Mouse (Mus musculus) kidney, adult 2 months (tissue): ENCODE measurements around the gene Tmem108. TPM values are rescaled to one million over a fixed set of nuclear protein-coding genes. Genes with fewer than 3 reads are reported as not detected.

Source experiments
- DNase-seq: peaks from one replicate; pipeline ENCODE4 v3.0.0; 2021
- H3K27ac ChIP-seq: fragments of 200-500 bp; 2 replicates; pipeline ENCODE4 v1.5.1; 2012; ENCODE audit warnings: low read depth, low read length, control low read depth, inconsistent platforms; ENCODE audit not compliant: insufficient read depth
- H3K27me3 ChIP-seq: fragments of 200-500 bp; replicated peaks from 2 replicates; pipeline ENCODE4 v1.6.1; 2012; ENCODE audit warnings: mild to moderate bottlenecking, moderate library complexity, low read length, inconsistent platforms; ENCODE audit not compliant: control insufficient read depth, insufficient read depth
- H3K36me3 ChIP-seq: fragments of 200-500 bp; 2 replicates; pipeline ENCODE4 v1.6.1; 2012; ENCODE audit warnings: mild to moderate bottlenecking, moderate library complexity, low read length, inconsistent platforms; ENCODE audit not compliant: control insufficient read depth, insufficient read depth
- H3K4me1 ChIP-seq: fragments of 200-500 bp; 2 replicates; pipeline ENCODE4 v1.6.1; 2011; ENCODE audit warnings: low read length; ENCODE audit not compliant: control insufficient read depth, insufficient read depth
- H3K4me3 ChIP-seq: fragments of 200-500 bp; 2 replicates; pipeline ENCODE4 v1.5.1; 2011; ENCODE audit warnings: mild to moderate bottlenecking, low read depth, low read length, control low read depth; ENCODE audit not compliant: insufficient read depth
- CTCF ChIP-seq: fragments of 200-500 bp; conservative IDR thresholded peaks from 2 replicates; pipeline ENCODE4 v1.5.1; 2011; ENCODE audit warnings: low read depth, mild to moderate bottlenecking, control low read depth, low read length, moderate library complexity, mixed read lengths; ENCODE audit not compliant: insufficient read depth, insufficient read length
- POLR2A ChIP-seq: fragments of 200-500 bp; IDR thresholded peaks from one replicate; pipeline ENCODE4 v1.6.1; 2011; ENCODE audit warnings: low read depth, low read length, control low read depth
- WGBS: fragments of 180-500 bp; shearing (Covaris S2); methylation state at CpG from one replicate; pipeline ENCODE4 v1.1.7; 2018; 5-methylcytosine and 5-hydroxymethylcytosine counted together
- polyA plus RNA-seq: library from polyadenylated mRNA; depleted of rRNA; stranded (reverse); fragments of >200 nt; gene quantifications from 2 replicates; pipeline ENCODE4 v1.2.3, GENCODE M21; 2012

The Tmem108 gene
- polyA plus RNA-seq, 1 experiment, result 7.1 TPM

DNA sequence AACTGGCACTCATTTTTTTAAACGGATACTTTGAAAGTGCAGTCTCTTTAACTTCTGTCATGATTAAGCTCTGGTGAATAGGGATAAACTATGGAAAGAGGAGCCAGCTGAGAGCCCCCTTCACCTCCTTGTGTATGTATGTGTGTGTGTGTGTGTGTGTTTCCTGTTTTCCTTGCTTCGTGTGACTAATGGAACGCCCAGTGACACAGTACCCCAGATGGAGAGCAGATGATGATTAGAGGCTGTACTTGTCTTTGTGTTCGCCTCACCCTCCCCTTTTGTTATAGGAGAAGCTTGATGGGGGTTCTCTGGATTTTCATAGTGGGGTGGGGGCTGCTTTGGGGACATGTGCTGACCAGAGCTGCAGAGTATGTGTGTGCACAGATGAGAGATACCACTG is 216.4 kb downstream of the Tmem108 start:
- Histone ChIP-seq H3K36me3 (no peaks in the 10 kb centered on the region), H3K27ac (no peak overlapping the region), H3K4me1 (no peaks in the 10 kb centered on the region), H3K4me3 (no peak overlapping the region), H3K27me3 (no peaks in the 10 kb centered on the region)
- WGBS, result 69% methylated on average over 4 of the region's 4 CpGs
- DNase-seq, result no peak
- TF ChIP-seq POLR2A (no peak), CTCF (no peak)

DNA sequence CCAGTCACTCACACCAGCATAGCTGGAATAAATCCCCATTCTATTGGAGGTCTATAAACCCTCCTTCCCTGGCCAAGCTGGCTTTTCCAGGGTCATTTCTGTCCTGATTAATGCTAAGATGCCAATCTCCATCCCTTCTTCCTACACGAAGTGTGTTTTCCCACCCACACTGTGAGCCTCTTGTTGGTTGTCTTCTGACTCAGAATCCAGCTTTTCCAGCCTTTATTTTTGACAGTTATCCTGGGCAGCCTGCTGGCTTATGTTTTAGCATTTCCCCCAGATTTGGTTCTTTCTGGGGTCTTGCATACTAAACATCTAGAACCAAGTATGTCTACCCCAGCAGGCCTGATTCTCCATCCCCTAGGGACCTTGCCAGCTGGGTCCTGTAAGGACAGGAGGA is 217.0 kb downstream of the Tmem108 start:
- Histone ChIP-seq H3K36me3 (no peaks in the 10 kb centered on the region), H3K27ac (no peak overlapping the region)

DNA sequence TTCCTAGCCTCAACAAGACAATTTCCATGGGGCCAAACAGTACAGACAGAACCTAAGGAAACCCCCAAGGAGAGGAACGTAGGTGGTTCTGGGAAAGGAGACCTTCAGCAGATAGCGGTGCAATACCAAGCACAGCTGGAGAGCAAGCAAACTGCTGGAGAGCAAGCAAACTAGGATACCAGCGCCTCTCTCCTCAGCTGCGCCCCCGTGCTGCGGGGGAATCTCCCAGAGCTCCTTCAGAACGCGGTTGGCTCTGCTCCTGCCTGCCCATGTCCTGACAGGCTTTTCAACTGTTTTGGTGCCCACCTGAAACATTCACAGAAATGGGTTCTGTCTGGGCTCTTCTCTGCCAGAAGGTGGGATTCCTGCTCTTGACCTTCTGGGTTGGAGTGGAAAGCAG is 221.1 kb downstream of the Tmem108 start:
- no peaks in the 10 kb centered on the region for H3K36me3 ChIP-seq
- no peak for DNase-seq
- no peak for TF ChIP-seq POLR2A
- no peak for TF ChIP-seq CTCF
- no peak overlapping the region for H3K27ac ChIP-seq
- H3K27me3 ChIP-seq, result no peaks in the 10 kb centered on the region
- no peak overlapping the region for H3K4me3 ChIP-seq
- WGBS, result 95% methylated on average over 8 of the region's 8 CpGs
- H3K4me1 ChIP-seq, result no peaks in the 10 kb centered on the region

More for the DNA sequence above, 217.0 kb downstream of the Tmem108 start:
- no peaks in the 10 kb centered on the region for H3K4me1 ChIP-seq
- H3K27me3 ChIP-seq, result no peaks in the 10 kb centered on the region
- no peak for TF ChIP-seq CTCF
- no peak for TF ChIP-seq POLR2A
- H3K4me3 ChIP-seq, result no peak overlapping the region
- DNase-seq, result no peak
- WGBS, result 73% methylated on average over 1 of the region's 1 CpGs

DNA sequence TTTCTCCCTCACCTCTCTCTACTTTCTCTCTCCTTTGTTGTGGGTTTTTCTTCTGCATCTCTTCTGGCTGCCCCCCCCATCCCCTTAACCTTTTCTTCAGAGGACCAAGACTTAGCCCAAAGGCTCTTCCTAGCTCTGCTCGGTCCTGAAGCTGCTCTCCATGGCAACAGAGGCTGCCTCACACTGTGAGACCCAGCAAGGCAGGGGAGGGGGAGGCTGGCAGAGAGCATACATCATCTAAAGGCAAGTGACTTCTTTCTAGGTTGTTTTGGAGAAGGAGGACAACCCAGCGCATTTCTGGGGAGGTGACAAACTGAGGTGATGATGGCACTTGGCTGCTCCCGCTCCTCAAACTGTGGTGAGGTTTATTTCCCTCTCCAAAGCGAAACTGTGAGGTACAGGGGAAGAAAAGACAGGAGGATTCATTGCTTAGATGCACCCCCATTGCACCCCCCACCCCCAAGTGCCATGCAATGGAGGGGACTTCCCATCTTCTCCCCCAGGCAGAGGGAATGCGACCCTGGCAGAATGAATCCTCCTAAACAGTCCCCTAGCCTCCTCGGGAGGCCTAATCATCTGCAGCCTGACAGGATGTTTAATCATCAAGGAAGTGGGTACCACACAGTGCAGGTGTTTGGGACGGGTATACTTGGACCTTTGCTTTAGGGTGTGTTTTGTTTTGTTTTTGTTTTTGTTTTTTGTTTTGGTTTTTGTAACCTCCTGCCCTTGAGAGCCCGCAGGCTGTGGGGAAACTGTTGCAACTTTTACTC is 223.4 kb downstream of the Tmem108 start:
- Histone ChIP-seq H3K27me3 (no peaks in the 10 kb centered on the region), H3K4me1 (no peaks in the 10 kb centered on the region), H3K36me3 (no peaks in the 10 kb centered on the region), H3K27ac (no peak overlapping the region), H3K4me3 (no peak overlapping the region)
- no peak for DNase-seq
- TF ChIP-seq CTCF (no peak), POLR2A (no peak)
- 57% methylated on average over 8 of the region's 8 CpGs for WGBS

DNA sequence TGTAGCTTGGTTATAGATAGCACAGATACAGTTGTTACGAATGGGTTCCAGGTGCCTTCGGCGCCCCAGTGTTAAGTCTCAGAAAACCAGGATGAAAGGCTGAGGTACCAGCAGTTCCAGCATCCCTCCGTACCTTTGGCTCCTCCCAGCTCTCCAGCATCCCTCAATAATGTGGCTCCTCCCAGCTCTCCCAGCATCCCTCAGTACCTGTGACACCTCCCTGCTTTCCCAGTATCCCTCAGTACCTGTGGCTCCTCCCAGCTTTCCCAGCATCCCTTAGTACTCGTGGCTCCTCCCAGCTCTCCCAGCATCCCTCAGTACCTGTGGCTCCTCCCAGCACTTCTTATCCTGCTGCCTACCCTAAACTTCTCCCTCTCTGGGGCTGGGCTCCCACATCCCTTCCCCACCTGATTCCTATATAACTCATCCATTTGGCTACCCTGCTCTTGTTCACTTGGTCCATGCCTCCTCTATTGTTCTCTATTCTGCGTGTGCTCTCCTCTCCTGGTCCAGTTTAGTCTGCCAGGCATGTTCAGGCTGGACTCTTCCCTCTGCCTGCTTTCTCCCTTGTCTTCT is 225.5 kb downstream of the Tmem108 start:
- 95% methylated on average over 6 of the region's 6 CpGs for WGBS
- Histone ChIP-seq H3K4me1 (no peaks in the 10 kb centered on the region), H3K36me3 (no peaks in the 10 kb centered on the region), H3K27me3 (no peaks in the 10 kb centered on the region), H3K27ac (no peak overlapping the region), H3K4me3 (no peak overlapping the region)
- TF ChIP-seq POLR2A (no peak), CTCF (no peak)
- no peak for DNase-seq

DNA sequence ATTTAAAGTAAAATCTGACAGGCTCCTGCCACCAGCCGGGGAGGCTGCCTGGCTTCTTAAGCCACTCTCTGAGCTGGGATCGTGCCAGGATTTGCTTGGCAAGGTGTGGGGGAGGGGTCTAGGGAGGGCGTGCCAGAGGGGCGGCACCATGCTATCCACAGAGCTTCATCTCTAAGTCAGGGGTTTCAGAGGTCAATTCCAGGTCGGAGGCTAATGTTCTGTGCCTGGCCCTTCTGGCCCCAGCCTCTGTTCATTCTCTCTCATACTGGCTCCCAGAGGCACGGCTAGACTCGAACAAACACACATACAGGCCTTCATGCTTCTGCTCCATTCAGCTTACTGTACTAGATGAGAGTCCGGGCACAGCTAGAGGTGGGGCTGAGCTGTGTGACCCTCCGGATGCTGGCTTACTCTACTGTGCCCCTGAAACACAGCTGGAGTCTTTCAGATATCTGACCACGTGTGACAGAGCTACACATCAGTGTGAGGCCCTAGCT is 236.5 kb downstream of the Tmem108 start:
- WGBS, result 25% methylated on average over 10 of the region's 10 CpGs
- TF ChIP-seq CTCF (no peak), POLR2A (no peak)
- no peak overlapping the region for H3K4me3 ChIP-seq
- H3K4me1 ChIP-seq, result no peaks in the 10 kb centered on the region
- peak; percentile 14 for DNase-seq
- H3K27me3 ChIP-seq, result no peaks in the 10 kb centered on the region
- no peaks in the 10 kb centered on the region for H3K36me3 ChIP-seq
- no peak overlapping the region for H3K27ac ChIP-seq

DNA sequence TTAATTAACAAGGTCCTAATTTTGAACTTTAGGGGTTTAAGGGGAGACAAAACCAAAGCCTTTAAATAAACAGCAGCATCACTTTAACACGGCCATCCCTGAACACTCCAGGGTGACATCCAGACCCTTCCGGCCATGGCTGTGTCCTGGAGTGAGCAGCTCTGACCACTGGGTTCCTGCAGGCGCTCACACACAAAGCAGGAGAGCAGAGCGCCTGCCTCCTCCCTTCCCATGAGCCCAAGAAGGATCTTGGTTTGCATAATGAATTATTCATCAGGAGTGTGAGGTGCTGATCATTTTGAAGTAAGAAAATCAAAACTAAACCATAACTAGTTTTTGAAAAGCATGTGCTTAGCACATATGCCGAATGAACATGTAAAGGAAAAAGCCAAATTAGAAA is 237.0 kb downstream of the Tmem108 start:
- DNase-seq, result no peak
- Histone ChIP-seq H3K4me1 (no peaks in the 10 kb centered on the region), H3K27me3 (no peaks in the 10 kb centered on the region), H3K27ac (no peak overlapping the region), H3K36me3 (no peaks in the 10 kb centered on the region), H3K4me3 (no peak overlapping the region)
- WGBS, result 42% methylated on average over 5 of the region's 5 CpGs
- TF ChIP-seq POLR2A, result no peak
- no peak for TF ChIP-seq CTCF
